Comparison of ENCODE assay signal across 16 mouse cellular contexts in genomic region chr15:84224779-84225178, GRCm38 (mm10). TPM values are rescaled to one million over a fixed set of nuclear protein-coding genes. Genes with fewer than 3 reads are reported as not detected.
DNase-seq lines count a peak whose midpoint lies in the region; ATAC-seq and TF ChIP-seq lines count a peak whose summit lies in the region.
"Had no signal": no experiment of that assay in that cellular context is flagged by ENCODE, and none has a peak within 500 bp of the region (broad histone marks: within the 10 kb centered on the region; RNA-seq: fewer than 3 reads in every experiment).

No protein-coding gene starts in this region.

- no peak for DNase-seq in forebrain, embryonic 14.5 days (ENCODE audit: low spot score)
- no peak for DNase-seq in left cerebral cortex, adult 2 months (ENCODE audit: extremely low spot score in 1 of 2, low spot score in 2 of 2)
- no peak for DNase-seq in left cerebral cortex, postnatal 10 days (ENCODE audit: extremely low spot score in 1 of 2, low spot score in 2 of 2)
- no peak for DNase-seq in liver, embryonic 11.5 days (ENCODE audit: low spot score)
- DNase-seq in urinary bladder, postnatal 25 days (ENCODE audit: low spot score) = no peak
- DNase-seq: cerebellum, adult 2 months; gastrocnemius, postnatal 36 days; lung, adult 2 months; spleen, adult 18-20 months; thymus, postnatal 25 days had no signal

- no peak for ATAC-seq in forebrain, embryonic 14.5 days
- ATAC-seq in forebrain, embryonic 12.5 days (ENCODE audit: low FRiP score) = no peak
- ATAC-seq in forebrain, embryonic 16.5 days = no peak
- ATAC-seq in neural tube, embryonic 13.5 days (ENCODE audit: low read depth) = no peak
- ATAC-seq in liver, embryonic 11.5 days (replicated peaks; ENCODE audit: low FRiP score) = no peak

- no peaks in the 10 kb centered on the region for H3K27me3 ChIP-seq in forebrain, embryonic 14.5 days (replicated peaks; ENCODE audit: control insufficient read depth, insufficient read depth, low read length)
- peaks cover 13% of the 10 kb centered on the region for H3K27me3 ChIP-seq in forebrain, embryonic 12.5 days
- H3K27me3 ChIP-seq in forebrain, embryonic 16.5 days (replicated peaks; ENCODE audit: control insufficient read depth, insufficient read depth, low read length) = no peaks in the 10 kb centered on the region
- H3K27me3 ChIP-seq in neural tube, embryonic 13.5 days = 0 out of 2 replicates have a peak, but pooled peaks cover 2% of the 10 kb centered on the region
- peaks cover 4% of the 10 kb centered on the region; the same call in 1 of the 2 replicates for H3K27me3 ChIP-seq in liver, embryonic 11.5 days (replicated peaks; ENCODE audit: control insufficient read depth, insufficient read depth, low read length)

- TF ChIP-seq CTCF in left cerebral cortex, adult 2 months (IDR thresholded peaks at IDR 0.05) = peak; percentile 11; the same call in 1 of the 2 replicates

- no peak overlapping the region for H3K9ac ChIP-seq in forebrain, embryonic 14.5 days (ENCODE audit: low read length)
- no peak overlapping the region for H3K9ac ChIP-seq in forebrain, embryonic 12.5 days
- no peak overlapping the region for H3K9ac ChIP-seq in forebrain, embryonic 16.5 days (replicated peaks; ENCODE audit: low read depth, low read length)
- no peak overlapping the region for H3K9ac ChIP-seq in neural tube, embryonic 13.5 days
- no peak overlapping the region for H3K9ac ChIP-seq in liver, embryonic 11.5 days (ENCODE audit: low read depth, low read length)
- H3K9ac ChIP-seq: heart, embryonic 13.5 days; kidney, embryonic 15.5 days had no signal

- H3K4me3 ChIP-seq in forebrain, embryonic 14.5 days (ENCODE audit: low read depth, low read length) = no peak overlapping the region
- H3K4me3 ChIP-seq in forebrain, embryonic 12.5 days (replicated peaks) = no peak overlapping the region
- no peak overlapping the region for H3K4me3 ChIP-seq in left cerebral cortex, adult 2 months
- no peak overlapping the region for H3K4me3 ChIP-seq in forebrain, embryonic 16.5 days (replicated peaks; ENCODE audit: low read length)
- H3K4me3 ChIP-seq in neural tube, embryonic 13.5 days = no peak overlapping the region
- H3K4me3 ChIP-seq in liver, embryonic 11.5 days (ENCODE audit: low read depth, low read length) = no peak overlapping the region
- H3K4me3 ChIP-seq: heart, embryonic 13.5 days; kidney, embryonic 15.5 days had no signal

- no peaks in the 10 kb centered on the region for H3K9me3 ChIP-seq in forebrain, embryonic 14.5 days (replicated peaks; ENCODE audit: control insufficient read depth, low read length)
- H3K9me3 ChIP-seq in forebrain, embryonic 12.5 days = no peaks in the 10 kb centered on the region
- H3K9me3 ChIP-seq in forebrain, embryonic 16.5 days (ENCODE audit: control insufficient read depth, low read length) = no peaks in the 10 kb centered on the region
- H3K9me3 ChIP-seq in neural tube, embryonic 13.5 days = no peaks in the 10 kb centered on the region
- no peaks in the 10 kb centered on the region for H3K9me3 ChIP-seq in liver, embryonic 11.5 days (ENCODE audit: control insufficient read depth, low read length)
- H3K9me3 ChIP-seq: heart, embryonic 13.5 days; kidney, embryonic 15.5 days had no signal

- no peaks in the 10 kb centered on the region for H3K36me3 ChIP-seq in forebrain, embryonic 14.5 days (ENCODE audit: control insufficient read depth, insufficient read depth, low read length)
- H3K36me3 ChIP-seq in forebrain, embryonic 12.5 days (replicated peaks) = no peaks in the 10 kb centered on the region
- H3K36me3 ChIP-seq in forebrain, embryonic 16.5 days (ENCODE audit: control insufficient read depth, insufficient read depth) = no peaks in the 10 kb centered on the region
- H3K36me3 ChIP-seq in neural tube, embryonic 13.5 days = no peaks in the 10 kb centered on the region
- no peaks in the 10 kb centered on the region for H3K36me3 ChIP-seq in liver, embryonic 11.5 days (ENCODE audit: control insufficient read depth, insufficient read depth, low read length)
- H3K36me3 ChIP-seq: heart, embryonic 13.5 days; kidney, embryonic 15.5 days had no signal

- H3K27ac ChIP-seq in forebrain, embryonic 14.5 days (ENCODE audit: low read depth, low read length) = 0 out of 2 replicates have a peak overlapping the region, but pooled peaks have one; percentile 9
- H3K27ac ChIP-seq in forebrain, embryonic 12.5 days = no peak overlapping the region
- H3K27ac ChIP-seq in left cerebral cortex, adult 2 months = no peak overlapping the region
- H3K27ac ChIP-seq in forebrain, embryonic 16.5 days (ENCODE audit: low read length) = 0 out of 2 replicates have a peak overlapping the region, but pooled peaks have one; percentile 10
- H3K27ac ChIP-seq in neural tube, embryonic 13.5 days (replicated peaks) = peak overlapping the region; percentile 53
- no peak overlapping the region for H3K27ac ChIP-seq in liver, embryonic 11.5 days (ENCODE audit: low read depth, low read length)
- H3K27ac ChIP-seq: heart, embryonic 13.5 days; kidney, embryonic 15.5 days had no signal

- no peak overlapping the region for H3K4me2 ChIP-seq in forebrain, embryonic 14.5 days (ENCODE audit: low read length)
- H3K4me2 ChIP-seq in forebrain, embryonic 12.5 days = no peak overlapping the region
- no peak overlapping the region; the same call in 1 of the 2 replicates for H3K4me2 ChIP-seq in forebrain, embryonic 16.5 days (ENCODE audit: low read length)
- no peak overlapping the region for H3K4me2 ChIP-seq in neural tube, embryonic 13.5 days
- H3K4me2 ChIP-seq in liver, embryonic 11.5 days = no peak overlapping the region
- H3K4me2 ChIP-seq: heart, embryonic 13.5 days; kidney, embryonic 15.5 days had no signal

- intact Hi-C loops in left cerebral cortex, adult 2 months (cut with DNase I) = no loop called here
- intact Hi-C loops in left cerebral cortex, postnatal 10 days (cut with DNase I) = no loop called here

- WGBS in forebrain, embryonic 14.5 days = 51% methylated on average over 10 of the region's 10 CpGs
- WGBS in forebrain, embryonic 12.5 days = 61% methylated on average over 10 of the region's 10 CpGs
- WGBS in forebrain, embryonic 16.5 days = 30% methylated on average over 10 of the region's 10 CpGs
- WGBS in neural tube, embryonic 13.5 days = 29% methylated on average over 10 of the region's 10 CpGs
- 50% methylated on average over 10 of the region's 10 CpGs for WGBS in liver, embryonic 11.5 days

- H3K4me1 ChIP-seq in forebrain, embryonic 14.5 days (ENCODE audit: control insufficient read depth, insufficient read depth, low read length) = peaks cover 10% of the 10 kb centered on the region
- H3K4me1 ChIP-seq in forebrain, embryonic 12.5 days = peaks cover 41% of the 10 kb centered on the region
- peaks cover 25% of the 10 kb centered on the region for H3K4me1 ChIP-seq in forebrain, embryonic 16.5 days (replicated peaks; ENCODE audit: control insufficient read depth, insufficient read depth, low read length)
- H3K4me1 ChIP-seq in neural tube, embryonic 13.5 days (replicated peaks) = peaks cover 51% of the 10 kb centered on the region
- H3K4me1 ChIP-seq in liver, embryonic 11.5 days (replicated peaks; ENCODE audit: control insufficient read depth, insufficient read depth, low read length) = no peaks in the 10 kb centered on the region; the same call in 1 of the 2 replicates

RNA-seq across cellular contexts. Expression of gene Parvb, which starts 7.1 kb away (rescaled TPM):
- polyA plus RNA-seq in forebrain, embryonic 14.5 days (2014; fragmentation: Nextera tagmentation; extraction: Ambion mirVana) = 2.5 and 2.9 TPM in 2 replicates
- 2.0 and 2.4 TPM in 2 replicates for polyA plus RNA-seq in forebrain, embryonic 12.5 days (2016; fragmentation: Nextera tagmentation; extraction: Ambion mirVana)
- total RNA-seq in left cerebral cortex, adult 2 months (2021) = 10 to 100 TPM; 19.3 to 20.9 TPM
- total RNA-seq in left cerebral cortex, postnatal 10 days (2021) = 10 to 100 TPM; 28.2 to 30.5 TPM
- 2.2 and 2.8 TPM in 2 replicates for polyA plus RNA-seq in forebrain, embryonic 16.5 days (2015; fragmentation: Nextera tagmentation; extraction: Ambion mirVana)
- 8.5 and 9.0 TPM in 2 replicates for polyA plus RNA-seq in neural tube, embryonic 13.5 days (2015; fragmentation: Nextera tagmentation; extraction: Ambion mirVana)
- 13.9 and 15.4 TPM in 2 replicates for polyA plus RNA-seq in liver, embryonic 11.5 days (2014; fragmentation: Nextera tagmentation; extraction: Ambion mirVana)

RNA-seq across cellular contexts. Expression of gene Samm50, which starts 32.7 kb away (rescaled TPM):
- polyA plus RNA-seq in forebrain, embryonic 14.5 days (2014; fragmentation: Nextera tagmentation; extraction: Ambion mirVana) = 60.5 and 60.9 TPM in 2 replicates
- polyA plus RNA-seq in forebrain, embryonic 12.5 days (2016; fragmentation: Nextera tagmentation; extraction: Ambion mirVana) = 94.9 and 95.9 TPM in 2 replicates
- total RNA-seq in left cerebral cortex, adult 2 months (2021) = 100 to 1,000 TPM in 1 of 2 experiments, 10 to 100 TPM in 1; 99.4 to 111 TPM
- 10 to 100 TPM; 93.8 to 94.3 TPM for total RNA-seq in left cerebral cortex, postnatal 10 days (2021)
- 88.5 and 91.8 TPM in 2 replicates for polyA plus RNA-seq in forebrain, embryonic 16.5 days (2015; fragmentation: Nextera tagmentation; extraction: Ambion mirVana)
- 79.4 and 83.5 TPM in 2 replicates for polyA plus RNA-seq in neural tube, embryonic 13.5 days (2015; fragmentation: Nextera tagmentation; extraction: Ambion mirVana)
- polyA plus RNA-seq in liver, embryonic 11.5 days (2014; fragmentation: Nextera tagmentation; extraction: Ambion mirVana) = 137 and 148 TPM in 2 replicates

RNA-seq across cellular contexts. Expression of gene Pnpla3, which starts 57.1 kb away (rescaled TPM):
- 1.7 and 1.9 TPM in 2 replicates for polyA plus RNA-seq in forebrain, embryonic 14.5 days (2014; fragmentation: Nextera tagmentation; extraction: Ambion mirVana)
- polyA plus RNA-seq in forebrain, embryonic 12.5 days (2016; fragmentation: Nextera tagmentation; extraction: Ambion mirVana) = 2.1 and 3.0 TPM in 2 replicates
- total RNA-seq in left cerebral cortex, adult 2 months (2021) = 10 to 100 TPM; 10.9 to 12.0 TPM
- 10 to 100 TPM; 13.1 to 16.3 TPM for total RNA-seq in left cerebral cortex, postnatal 10 days (2021)
- 5.1 and 5.3 TPM in 2 replicates for polyA plus RNA-seq in forebrain, embryonic 16.5 days (2015; fragmentation: Nextera tagmentation; extraction: Ambion mirVana)
- 4.7 and 6.5 TPM in 2 replicates for polyA plus RNA-seq in neural tube, embryonic 13.5 days (2015; fragmentation: Nextera tagmentation; extraction: Ambion mirVana)
- polyA plus RNA-seq in liver, embryonic 11.5 days (2014; fragmentation: Nextera tagmentation; extraction: Ambion mirVana) = 1.4 and 2.3 TPM in 2 replicates
- total RNA-seq: megakaryocyte progenitor cell, adult 5-6 weeks had no signal

Comparison
In these comparisons a context has a peak if more than half of its experiments do, and no peak if none do; other contexts are left out.
1. H3K27ac ChIP-seq: peak in forebrain, embryonic 14.5 days (single experiment), forebrain, embryonic 16.5 days (single experiment) and neural tube, embryonic 13.5 days (single experiment); none in forebrain, embryonic 12.5 days (single experiment), left cerebral cortex, adult 2 months (single experiment) and liver, embryonic 11.5 days (single experiment).